Mouse (Mus musculus) brain, embryonic 14.5 days (tissue): ENCODE data around the gene Dnah2.

ENCODE experiments used
- CTCF ChIP-seq: fragments of 200-500 bp; IDR thresholded peaks from 2 replicates; pipeline ENCODE4 v1.5.1; 2012; ENCODE audit warnings: inconsistent platforms, mild to moderate bottlenecking, moderate library complexity, borderline replicate concordance; ENCODE audit not compliant: insufficient read depth, insufficient read length; ENCODE audit errors: extremely low read depth
- POLR2A ChIP-seq: fragments of 200-500 bp; IDR thresholded peaks from 2 replicates; pipeline ENCODE4 v1.6.1; 2012; ENCODE audit warnings: mild to moderate bottlenecking, inconsistent platforms, borderline replicate concordance; ENCODE audit not compliant: poor library complexity, insufficient read depth, insufficient read length, severe bottlenecking; ENCODE audit errors: extremely low read depth

GRCm38 (mm10) chr11:69521526-69522149 lies 27.3 kb downstream of the Dnah2 start:
- TF ChIP-seq CTCF (no peak), POLR2A (no peak)
